Mouse (Mus musculus) brain, adult 2 months (tissue): ENCODE results near the gene Gh.
A peak's percentile ranks its signal among the peaks of the same experiment; 100 is the strongest.
"Not testable (repeated sequence)": the region's sequence is repeated elsewhere in the genome, so short reads cannot be mapped to it uniquely, and the experiment has no call there.

Experiments
- DNase-seq: peaks from one replicate; pipeline ENCODE4 v3.0.0; 2011; ENCODE audit warnings: low read depth, low spot score

The Gh gene

DNA sequence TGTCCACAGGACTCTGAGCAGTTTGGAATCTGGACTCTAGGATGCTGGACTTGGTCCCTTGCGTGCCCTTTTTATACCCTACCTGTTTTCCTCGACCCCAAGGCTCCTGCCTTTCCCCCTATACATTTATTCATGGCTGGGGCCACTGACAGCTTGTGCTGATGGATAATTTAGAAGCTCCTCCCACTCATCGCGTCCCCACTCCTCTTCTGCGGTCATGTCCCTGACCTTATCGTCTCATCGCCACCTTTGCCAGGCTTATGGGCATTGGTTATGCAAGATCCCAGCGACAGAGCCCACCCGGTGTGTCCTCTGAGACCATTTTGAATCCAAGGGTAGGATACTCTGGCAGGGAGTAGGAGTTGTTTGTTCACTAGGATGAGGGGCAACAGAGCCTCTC is at the start of gene Gh:
Gh (minus strand) TSS at position 101 of the 400 bp plus-strand sequence.
- DNase-seq: no peak

DNA sequence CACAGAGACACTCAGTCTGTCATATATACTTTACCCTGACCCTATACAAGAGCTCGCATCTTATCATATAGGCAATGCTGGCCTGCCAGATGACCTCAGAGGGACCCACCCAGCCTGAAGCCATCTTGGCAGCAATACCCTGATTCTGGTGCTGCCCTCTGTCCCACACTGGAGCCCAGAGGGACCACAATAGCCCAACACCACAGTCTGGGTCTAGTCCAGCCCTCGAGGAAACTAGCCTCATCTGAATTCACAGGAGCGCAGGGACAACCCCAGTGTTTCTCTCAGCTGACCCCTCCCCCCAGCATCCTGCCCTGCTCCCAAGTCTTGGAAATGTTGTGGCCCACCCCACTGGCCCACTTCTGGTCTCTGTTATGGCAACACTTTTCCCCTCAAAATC is 49.6 kb upstream of the Gh start:
- no peak for DNase-seq

DNA sequence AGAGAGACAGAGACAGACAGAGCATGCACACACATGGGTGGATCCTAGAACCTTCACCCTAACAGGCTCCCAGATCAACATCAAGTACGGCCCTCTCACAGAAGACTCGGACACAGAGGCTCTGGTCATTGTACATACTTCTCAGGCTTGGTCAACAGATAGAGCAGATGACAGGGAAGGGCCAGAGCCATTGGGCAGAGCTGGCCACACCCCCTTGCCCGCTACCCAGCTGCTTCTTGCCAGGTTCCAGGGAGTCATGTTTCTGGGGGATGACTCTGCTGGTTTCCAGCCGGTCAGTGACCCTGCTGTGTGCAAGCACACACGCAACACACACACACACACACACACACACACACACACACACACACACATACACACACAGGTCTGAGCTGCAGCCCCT is 49.2 kb upstream of the Gh start:
- no peak for DNase-seq

DNA sequence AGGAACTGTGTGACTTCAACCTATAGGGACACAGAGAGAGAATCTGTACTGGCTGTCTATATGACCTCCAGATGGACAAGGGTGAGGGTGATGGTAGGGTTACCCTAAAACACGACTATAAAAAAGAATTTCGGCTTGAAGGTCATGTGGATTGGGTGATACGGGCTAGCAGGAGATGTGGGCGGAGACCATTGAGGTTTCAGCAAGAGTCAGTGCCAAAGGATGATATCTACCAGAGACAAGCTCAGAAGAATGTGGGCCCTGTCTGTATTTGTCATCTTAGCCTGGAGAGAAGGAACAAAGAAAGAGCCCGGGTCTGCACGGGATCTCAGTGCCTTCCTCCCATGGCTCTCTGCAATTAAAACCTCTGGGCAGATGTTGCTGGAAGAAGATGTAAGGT is 48.1 kb upstream of the Gh start:
- DNase-seq: no peak

DNA sequence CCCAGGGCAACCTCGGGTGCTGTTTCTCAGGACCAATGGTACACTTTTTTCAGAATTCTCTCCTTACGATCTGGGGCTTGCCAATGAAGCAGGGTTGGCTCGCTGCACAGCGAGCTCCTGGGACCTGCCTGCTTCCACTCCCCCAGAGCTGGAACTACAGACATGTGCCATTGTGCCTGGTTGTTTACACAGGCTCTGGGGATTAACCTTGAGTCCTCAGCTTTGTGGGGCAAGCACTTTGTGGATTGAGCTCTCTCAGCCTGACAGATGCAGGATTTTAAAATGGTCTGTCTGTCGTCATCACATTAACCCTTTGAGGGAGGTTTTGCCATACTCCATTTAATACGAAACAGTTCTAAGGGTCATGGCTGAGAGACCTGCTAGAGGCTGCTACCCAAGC is 43.2 kb upstream of the Gh start:
- no peak for DNase-seq

DNA sequence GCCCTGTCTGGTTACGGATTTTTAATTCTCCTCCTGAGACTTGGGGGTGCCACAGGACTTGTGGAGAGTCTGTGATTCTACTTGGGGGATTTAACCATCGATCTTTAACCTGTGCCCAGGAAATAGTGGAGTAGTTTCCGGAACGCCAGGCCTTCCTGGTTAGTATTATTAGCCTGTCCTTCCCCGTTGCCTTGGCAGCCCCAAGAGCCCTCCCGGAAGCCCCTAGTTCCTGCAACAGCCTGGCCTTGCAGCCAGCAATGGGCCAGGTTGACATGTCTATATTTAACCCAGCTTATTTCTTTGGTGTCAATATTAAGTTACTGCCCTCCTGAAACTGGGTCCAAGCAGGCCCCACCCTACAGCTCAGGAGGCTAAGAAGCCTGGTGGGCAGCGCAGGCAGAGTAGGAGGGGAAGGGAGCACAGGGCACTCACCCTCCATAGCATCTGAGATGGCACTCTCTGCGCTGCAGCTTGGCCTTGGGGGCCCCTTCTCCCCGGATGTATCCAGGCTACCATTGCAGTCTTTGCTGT is 39.4 kb upstream of the Gh start:
- DNase-seq: no peak

DNA sequence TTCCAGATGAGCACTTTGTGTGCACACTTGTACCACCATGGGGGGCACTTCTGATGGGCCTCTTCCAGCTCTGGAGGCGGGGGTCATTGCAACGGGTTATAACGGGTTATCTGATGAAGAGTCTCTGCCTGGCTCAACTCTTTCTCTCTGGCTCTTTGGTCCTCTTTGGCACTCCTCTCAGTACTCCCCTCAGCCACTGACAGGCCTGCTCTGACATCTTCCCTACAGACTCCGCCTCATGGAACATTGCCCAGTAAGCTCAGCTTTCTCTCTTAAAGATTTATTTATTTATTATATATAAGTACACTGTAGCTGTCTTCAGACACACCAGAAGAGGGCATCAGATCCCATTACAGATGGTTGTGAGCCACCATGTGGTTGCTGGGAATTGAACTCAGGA is 37.7 kb upstream of the Gh start:
- DNase-seq: not testable (repeated sequence)

DNA sequence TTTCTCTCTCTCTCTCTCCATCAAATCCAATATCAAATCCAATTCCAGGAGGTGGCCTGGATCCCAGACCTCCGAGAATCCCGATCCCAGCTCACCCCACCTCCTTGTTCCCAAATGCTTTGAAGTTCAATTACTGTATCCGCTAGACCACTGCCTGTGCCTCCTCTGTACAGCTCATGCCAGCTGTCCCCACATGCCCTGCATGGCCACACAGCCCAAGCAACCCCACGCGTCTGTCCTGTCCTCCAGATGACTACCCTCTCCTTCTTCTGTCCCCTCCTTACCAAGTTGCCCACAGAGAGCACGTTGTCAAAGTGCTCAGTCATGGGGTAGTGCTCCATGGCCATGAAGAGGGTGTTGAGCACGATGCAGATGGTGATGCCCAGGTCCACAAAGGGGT is 37.2 kb upstream of the Gh start:
- no peak for DNase-seq

DNA sequence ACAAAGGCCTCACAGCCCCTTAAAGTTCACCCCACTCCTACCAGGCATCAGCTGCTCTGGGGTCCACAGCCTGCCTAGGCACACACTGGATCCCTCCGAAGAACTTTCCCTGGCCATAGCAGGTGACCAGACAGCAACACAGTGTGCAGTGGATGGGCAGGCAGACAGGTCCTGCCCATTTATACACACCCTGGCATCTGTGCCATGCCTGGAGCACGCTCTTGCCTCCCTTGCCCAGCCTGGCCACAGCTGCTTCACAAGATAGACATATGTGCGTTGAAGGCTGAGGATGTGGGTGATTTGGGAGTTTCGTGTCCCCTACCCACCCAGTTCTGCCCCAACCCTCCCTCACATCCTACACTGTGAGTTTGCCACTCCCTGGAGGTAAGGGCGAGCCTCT is 36.4 kb upstream of the Gh start:
- no peak for DNase-seq

DNA sequence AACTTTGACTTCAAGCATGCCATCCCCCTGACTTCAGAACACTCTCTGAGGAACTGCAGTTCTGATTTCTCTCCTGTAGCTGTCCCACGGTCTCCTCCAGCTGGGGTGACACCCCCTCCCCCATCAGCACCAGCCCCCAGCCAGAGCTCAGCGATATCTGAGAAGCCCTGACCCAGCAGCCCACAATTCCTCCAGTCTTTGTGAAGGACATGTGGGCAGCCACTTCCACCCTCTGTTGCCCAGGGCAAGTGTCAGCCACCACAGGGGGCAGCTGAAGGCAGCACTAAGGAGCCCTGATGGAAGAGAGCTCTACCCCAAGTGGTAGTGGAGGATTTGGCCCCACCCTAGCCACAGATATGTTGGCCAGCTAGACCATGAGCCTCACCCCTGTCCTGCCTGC is 32.4 kb upstream of the Gh start:
- no peak for DNase-seq

DNA sequence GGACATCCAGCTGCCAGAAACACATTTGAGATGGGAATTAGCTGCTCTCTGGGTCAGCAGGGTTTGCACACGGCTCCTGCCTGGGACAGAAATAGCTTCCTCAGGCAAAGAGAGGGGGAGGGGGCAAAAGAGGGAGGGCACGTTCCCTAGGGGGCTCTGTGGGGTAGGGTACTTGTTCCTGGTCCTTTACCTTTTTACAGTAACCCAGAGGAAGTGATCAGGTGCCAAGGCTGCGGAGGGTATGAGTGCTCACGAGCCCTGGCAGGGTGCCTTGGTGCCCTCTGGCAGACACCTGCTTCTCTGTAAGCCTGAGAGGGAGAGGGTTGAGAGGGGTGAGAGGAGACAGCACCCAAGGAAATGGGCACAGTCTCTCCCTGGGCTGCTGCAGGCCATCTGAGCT is 30.8 kb upstream of the Gh start:
- DNase-seq: peak; percentile 25

DNA sequence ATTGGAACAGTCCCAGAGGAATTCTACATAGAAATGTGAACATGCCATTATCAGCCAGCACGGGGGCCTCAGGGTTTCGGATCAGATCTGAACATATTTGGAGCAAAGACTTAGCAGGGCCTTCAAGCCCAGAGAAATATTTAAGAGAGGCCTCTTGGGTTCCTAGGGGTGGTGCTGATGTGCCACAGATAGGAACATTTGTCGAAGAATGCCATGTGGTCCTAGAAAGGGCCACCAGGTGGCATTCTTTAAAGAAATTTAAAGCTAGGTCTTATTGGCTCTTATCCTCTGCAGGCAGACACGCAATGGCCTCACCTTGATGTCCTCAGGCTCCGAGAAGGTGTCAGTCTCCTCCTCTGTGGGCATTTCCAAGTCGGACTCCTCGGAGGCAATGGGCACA is 28.0 kb upstream of the Gh start:
- peak; percentile 73 for DNase-seq

DNA sequence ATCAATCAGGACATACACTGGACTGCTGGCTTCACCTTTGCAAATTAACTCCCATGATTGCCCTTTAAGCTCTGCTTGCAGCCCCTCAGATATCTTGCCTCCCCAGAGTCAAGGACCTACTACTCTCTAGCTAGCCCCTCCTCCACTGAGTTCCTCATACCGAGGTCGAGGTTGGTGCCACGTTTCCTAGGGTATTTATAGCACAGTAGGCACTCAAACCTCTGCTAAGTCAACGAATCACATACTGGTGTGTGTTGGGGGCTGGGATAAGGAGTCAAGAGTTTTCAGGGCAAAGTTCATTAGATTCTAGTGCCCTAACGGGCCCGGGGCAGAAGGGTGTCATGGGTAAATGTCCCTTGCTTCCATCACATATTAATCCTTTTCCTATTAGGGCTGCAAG is 27.5 kb upstream of the Gh start:
- no peak for DNase-seq

DNA sequence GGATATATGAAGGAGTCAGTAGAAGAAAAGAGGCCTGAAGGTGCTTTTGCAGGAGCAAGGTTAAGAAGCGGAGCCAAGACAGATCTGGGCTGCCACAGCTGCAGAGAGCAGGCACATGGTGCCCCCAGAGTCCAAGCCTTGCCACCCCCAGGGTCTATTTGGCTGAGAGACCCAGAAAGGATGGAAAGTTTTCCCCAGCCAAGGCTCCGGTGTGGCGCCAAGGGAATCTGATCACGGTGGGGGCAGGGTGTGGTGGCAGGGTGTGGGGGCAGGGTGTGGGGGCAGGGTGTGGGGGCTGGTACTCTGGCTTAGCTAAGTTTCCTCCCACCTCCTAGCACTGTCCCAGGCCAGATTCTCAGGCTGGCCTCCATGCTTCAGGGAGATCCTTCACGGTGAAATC is 26.9 kb upstream of the Gh start:
- DNase-seq: no peak

DNA sequence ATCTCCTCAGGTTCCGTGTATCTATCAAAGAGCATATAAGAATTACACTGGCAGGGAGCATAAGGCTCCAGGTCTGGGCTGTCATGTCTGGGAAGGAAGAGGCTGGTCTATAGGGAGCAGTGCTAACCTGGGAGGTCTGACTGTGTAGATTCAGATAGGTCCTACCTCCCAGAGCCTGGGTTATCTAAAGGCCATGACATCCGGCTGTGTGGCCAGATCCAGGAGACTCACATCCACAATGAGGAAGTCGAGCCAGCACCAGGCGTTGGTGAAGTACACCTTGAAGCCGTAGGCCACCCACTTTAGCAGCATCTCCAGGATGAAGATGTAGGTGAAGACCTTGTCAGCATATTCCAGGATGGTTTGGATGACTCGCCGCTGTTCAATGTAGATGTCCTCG is 24.8 kb upstream of the Gh start:
- no peak for DNase-seq

DNA sequence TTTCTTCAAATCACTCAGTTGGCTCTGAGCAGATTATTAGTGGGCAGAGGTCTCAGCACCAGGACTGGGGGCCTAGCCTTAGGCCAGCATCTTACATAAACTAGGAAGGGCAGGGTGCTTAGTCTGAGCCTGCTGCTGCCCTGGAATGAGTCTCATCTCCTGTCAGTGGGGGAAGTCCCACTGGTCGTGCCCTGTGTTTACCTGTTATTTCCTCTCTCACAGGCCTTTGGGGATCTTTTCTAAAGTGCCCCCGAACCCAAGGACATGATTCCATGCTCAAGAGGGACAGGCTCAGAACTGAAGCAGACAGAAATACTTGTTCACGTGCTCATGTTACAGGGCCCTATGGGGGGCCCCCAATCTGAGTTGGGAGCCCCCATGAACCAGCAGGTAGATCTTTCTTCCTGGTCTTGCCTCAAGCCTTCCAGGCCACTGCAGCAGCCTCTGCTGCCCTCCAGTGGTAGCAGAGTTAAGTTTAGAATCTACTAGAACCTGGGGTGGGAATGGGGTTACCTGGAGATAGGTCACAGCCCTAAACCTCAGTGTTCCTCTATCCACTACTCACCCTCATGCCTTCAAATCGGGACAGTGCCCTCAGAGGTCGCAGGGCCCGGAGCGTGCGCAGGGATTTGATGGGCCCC is 24.0 kb upstream of the Gh start:
- DNase-seq: peak; percentile 76

DNA sequence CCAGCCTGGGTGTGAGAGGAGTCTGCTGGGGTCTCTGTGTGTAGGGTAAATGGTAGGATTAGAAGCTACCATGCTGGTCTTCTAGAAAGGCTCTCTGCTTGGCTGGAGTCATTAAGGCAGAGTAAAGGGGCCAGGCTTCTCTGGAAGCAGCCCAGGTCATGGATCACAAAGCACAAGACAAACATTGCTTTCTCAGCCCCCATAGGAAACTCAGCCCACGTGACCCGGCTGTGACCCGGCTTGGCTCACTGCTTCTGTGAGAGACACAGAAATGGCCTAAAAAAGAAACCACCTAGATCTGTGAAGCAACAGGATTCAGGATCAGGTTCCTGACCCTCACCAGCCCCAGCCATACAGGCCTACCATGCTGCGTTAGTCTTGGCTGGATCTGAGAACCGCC is 23.2 kb upstream of the Gh start:
- no peak for DNase-seq

DNA sequence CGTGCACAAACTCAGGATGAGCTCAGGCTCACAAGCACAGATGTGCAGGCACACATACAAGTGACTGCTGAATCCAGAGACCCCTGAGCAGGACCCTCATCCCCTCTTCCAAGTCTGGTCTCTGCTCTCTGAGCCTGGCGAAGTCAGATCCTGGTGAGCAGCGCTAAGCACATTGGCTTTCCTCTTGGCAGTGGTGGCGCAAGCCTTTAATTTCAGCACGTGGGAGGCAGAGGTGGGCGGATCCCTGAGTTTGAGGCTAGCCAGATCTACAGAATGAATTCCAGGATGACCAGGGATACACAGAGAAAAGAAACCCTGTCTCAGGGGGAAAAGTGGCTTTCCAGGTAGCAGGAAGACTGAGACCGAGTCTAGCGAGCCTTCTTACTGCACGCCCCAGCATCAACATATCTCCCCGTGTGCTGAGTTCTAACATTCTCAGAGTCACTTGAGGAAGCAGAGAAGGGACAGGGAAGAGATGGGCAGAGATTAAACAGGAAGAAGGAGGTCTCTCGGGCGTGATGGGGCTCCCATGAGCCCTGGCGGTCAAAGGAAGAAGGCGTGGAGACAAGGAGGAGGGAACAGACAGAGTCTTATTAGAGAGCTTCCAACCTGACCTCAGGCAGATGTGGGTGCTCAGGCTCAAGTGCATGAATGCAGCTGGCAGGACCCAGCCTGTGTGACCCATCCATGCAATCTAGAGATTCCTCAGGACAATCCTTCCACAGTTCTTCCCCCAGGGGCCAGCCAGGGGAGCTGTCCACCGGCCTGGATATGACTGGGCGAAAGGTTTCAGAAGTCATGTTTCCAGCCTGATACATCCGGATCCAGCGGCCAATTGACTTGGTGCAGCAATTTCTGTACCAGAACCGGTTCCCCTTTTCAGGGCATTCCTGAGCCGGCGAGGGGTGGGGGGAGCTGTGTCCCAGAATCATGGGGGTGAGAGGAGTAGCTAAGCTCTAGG is 17.0 kb upstream of the Gh start:
- peak; percentile 51 for DNase-seq

DNA sequence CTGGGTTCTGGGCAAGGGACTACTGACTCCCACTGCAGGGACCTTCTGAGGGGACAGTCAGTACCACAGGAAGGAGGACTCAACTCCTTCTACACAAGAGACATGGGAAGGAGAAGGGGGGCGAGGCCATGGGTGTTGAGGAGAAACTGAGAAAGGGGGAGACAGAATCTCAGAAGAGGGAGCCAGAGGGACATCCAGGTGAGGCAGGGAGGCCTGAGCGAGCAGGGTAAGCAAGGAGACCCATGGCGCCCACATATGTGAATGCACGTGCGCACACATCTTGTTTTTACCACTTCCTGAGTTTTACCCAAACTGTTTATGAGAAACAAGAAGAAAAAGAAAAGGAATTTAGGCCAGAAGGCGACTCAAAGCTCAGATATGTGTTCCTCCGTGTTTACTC is 16.1 kb upstream of the Gh start:
- DNase-seq: no peak

DNA sequence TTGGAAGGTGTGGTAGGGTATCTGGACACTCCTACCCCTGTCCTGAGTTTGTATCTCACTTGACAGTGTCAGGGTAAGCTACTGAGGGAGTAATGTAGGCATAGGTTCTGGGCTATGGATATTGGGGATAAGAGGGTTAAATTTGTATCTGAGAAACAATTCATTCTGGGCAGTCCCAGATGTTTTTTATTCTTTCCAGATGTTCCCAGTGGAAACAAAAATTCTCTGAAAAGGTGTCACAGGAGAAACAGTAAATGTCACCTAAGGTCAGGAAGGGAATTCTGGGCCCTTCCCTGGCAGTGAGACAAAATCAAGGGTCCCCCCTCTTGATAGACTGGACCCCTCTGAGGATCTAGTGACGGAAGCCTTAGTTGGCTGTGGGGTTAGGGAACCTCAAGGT is 14.8 kb upstream of the Gh start:
- no peak for DNase-seq

DNA sequence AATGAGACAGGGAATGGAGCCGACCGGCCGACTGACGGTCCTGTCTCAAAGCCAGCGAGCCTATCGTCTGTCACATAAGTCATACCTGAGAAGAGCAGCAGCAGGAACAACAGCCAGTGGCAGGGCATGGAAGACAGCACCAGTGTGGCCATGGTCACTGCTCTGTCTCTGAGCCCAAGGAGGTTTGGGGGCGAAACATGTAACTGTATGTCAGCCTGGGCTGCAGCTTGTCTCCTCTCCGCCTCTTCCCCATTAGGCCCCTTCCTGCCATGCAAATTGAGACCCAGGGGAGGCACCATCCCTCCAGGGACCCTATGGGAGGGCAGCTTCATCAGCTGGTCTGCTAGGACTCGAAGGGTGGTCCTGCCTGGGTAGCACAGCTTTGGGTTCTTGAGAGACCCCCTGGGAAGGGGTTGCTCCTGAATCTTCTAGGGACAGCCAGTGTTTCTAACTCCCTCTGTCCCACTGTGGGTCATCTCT is 12.7 kb upstream of the Gh start, which contains the start of gene Cd79b:
Cd79b (minus strand) TSS at position 430 of the 480 bp plus-strand sequence.
- DNase-seq: no peak

DNA sequence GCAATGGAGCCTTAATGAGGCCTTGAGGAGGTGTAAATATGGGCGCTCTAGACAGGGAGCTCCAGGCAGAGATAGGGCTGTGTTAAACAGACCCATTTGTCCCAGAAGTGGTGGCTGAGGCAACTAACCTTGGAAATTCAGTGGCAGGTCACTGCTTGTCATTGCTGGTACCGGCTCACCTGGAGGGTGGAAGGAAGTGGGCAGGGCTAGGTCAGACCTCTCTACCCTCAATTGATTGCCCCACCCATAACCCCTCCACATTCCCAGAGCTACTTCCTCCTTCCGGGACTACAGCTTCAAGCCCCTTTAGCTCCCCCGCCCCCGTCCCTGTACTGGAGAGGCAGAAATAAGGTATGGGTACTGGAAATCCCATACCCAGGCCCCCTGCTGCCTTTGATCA is 11.9 kb upstream of the Gh start:
- DNase-seq: no peak

DNA sequence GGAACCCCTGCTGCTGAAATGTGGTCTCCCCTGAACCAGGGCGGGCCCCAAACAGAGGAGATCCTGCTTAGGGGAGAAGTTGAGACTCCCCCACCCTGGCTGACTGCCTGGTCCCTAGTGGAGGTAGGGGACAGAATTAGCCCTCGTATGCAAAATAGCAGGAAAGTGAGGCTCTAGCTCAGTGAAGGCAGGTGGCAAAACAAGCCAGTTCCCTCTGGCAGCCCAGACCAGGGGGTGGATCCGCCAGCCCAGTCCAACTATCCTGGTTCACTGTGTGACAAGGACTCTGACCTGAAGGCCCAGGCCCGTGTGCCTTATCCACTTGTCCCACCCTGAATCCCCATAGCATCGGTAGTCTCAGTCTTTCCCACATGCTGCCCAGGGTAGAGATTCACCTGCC is 8.5 kb upstream of the Gh start:
- no peak for DNase-seq
